Mouse (Mus musculus): ENCODE measurements around the gene Mecom. TPM values are rescaled to one million over a fixed set of nuclear protein-coding genes. Genes with fewer than 3 reads are reported as not detected.
A peak's percentile ranks its signal among the peaks of the same experiment; 100 is the strongest.

Mecom gene
- polyA plus RNA-seq, 1 experiment from 2014 or later, result 6.9 TPM

GRCm38 (mm10) chr3:30010889-30011288, 536.9 kb downstream of the Mecom start:
- Histone ChIP-seq H3K36me3 (no peaks in the 10 kb centered on the region), H3K4me1 (replicated peaks) (peaks cover 16% of the 10 kb centered on the region), H3K9ac (no peak overlapping the region), H3K27ac (replicated peaks) (no peak overlapping the region), H3K9me3 (no peaks in the 10 kb centered on the region), H3K4me2 (0 out of 2 replicates have a peak overlapping the region, but pooled peaks have one; percentile 81), H3K4me3 (0 out of 2 replicates have a peak overlapping the region, but pooled peaks have one; percentile 44), H3K27me3 (peaks cover 20% of the 10 kb centered on the region)
- 32% methylated on average over 6 of the region's 6 CpGs for whole genome bisulfite sequencing
- no peak for ATAC-seq (ENCODE audit: low FRiP score, low read depth)

- H3K9ac ChIP-seq, result no peak overlapping the region
- H3K27ac ChIP-seq (replicated peaks), result no peak overlapping the region
- H3K36me3 ChIP-seq, result no peaks in the 10 kb centered on the region
- ATAC-seq (ENCODE audit: low FRiP score, low read depth), result no peak
- H3K27me3 ChIP-seq, result peaks cover 18% of the 10 kb centered on the region
- H3K4me1 ChIP-seq (replicated peaks), result peaks cover 12% of the 10 kb centered on the region
- no peak overlapping the region for H3K4me2 ChIP-seq
- no peak overlapping the region for H3K4me3 ChIP-seq
- H3K9me3 ChIP-seq, result no peaks in the 10 kb centered on the region
- WGBS, result 71% methylated on average over 5 of the region's 5 CpGs
These were observed 538.2 kb downstream of the Mecom start for GRCm38 (mm10) chr3:30009596-30009995.

- WGBS, result 16% methylated on average over 8 of the region's 8 CpGs
- Histone ChIP-seq H3K4me1 (replicated peaks) (no peaks in the 10 kb centered on the region), H3K9ac (no peak overlapping the region), H3K4me3 (no peak overlapping the region), H3K4me2 (0 out of 2 replicates have a peak overlapping the region, but pooled peaks have one; percentile 15), H3K27ac (replicated peaks) (no peak overlapping the region), H3K36me3 (no peaks in the 10 kb centered on the region), H3K27me3 (peaks cover 6% of the 10 kb centered on the region), H3K9me3 (no peaks in the 10 kb centered on the region)
- ATAC-seq (ENCODE audit: low FRiP score, low read depth), result no peak
These were observed 542.9 kb downstream of the Mecom start for GRCm38 (mm10) chr3:30004888-30005405.

GRCm38 (mm10) chr3:30000260-30000659, 547.5 kb downstream of the Mecom start:
- Histone ChIP-seq H3K36me3 (no peaks in the 10 kb centered on the region), H3K4me3 (no peak overlapping the region), H3K9me3 (no peaks in the 10 kb centered on the region), H3K27me3 (no peaks in the 10 kb centered on the region), H3K4me1 (replicated peaks) (no peaks in the 10 kb centered on the region), H3K4me2 (no peak overlapping the region), H3K27ac (replicated peaks) (no peak overlapping the region), H3K9ac (no peak overlapping the region)
- WGBS, result 79% methylated on average over 7 of the region's 7 CpGs
- ATAC-seq (ENCODE audit: low FRiP score, low read depth), result no peak

GRCm38 (mm10) chr3:29999035-29999434, 548.8 kb downstream of the Mecom start:
- Histone ChIP-seq H3K4me2 (no peak overlapping the region), H3K9ac (no peak overlapping the region), H3K27me3 (no peaks in the 10 kb centered on the region), H3K9me3 (no peaks in the 10 kb centered on the region), H3K36me3 (no peaks in the 10 kb centered on the region), H3K27ac (replicated peaks) (no peak overlapping the region), H3K4me1 (replicated peaks) (no peaks in the 10 kb centered on the region), H3K4me3 (no peak overlapping the region)
- no peak for ATAC-seq (ENCODE audit: low FRiP score, low read depth)
- WGBS, result 44% methylated on average over 1 of the region's 1 CpGs

- Histone ChIP-seq H3K9ac (no peak overlapping the region), H3K4me2 (no peak overlapping the region), H3K4me1 (replicated peaks) (no peaks in the 10 kb centered on the region), H3K27me3 (no peaks in the 10 kb centered on the region), H3K27ac (replicated peaks) (no peak overlapping the region), H3K4me3 (no peak overlapping the region), H3K9me3 (no peaks in the 10 kb centered on the region), H3K36me3 (no peaks in the 10 kb centered on the region)
- ATAC-seq (ENCODE audit: low FRiP score, low read depth), result no peak
- 83% methylated on average over 7 of the region's 7 CpGs for WGBS
These were observed 550.7 kb downstream of the Mecom start for GRCm38 (mm10) chr3:29997068-29997467.

GRCm38 (mm10) chr3:29993346-29993745, 554.5 kb downstream of the Mecom start:
- Histone ChIP-seq H3K36me3 (no peaks in the 10 kb centered on the region), H3K27me3 (no peaks in the 10 kb centered on the region), H3K27ac (replicated peaks) (no peak overlapping the region), H3K9me3 (no peaks in the 10 kb centered on the region), H3K9ac (no peak overlapping the region), H3K4me3 (no peak overlapping the region), H3K4me1 (replicated peaks) (no peaks in the 10 kb centered on the region), H3K4me2 (no peak overlapping the region)
- 69% methylated on average over 10 of the region's 10 CpGs for WGBS
- ATAC-seq (ENCODE audit: low FRiP score, low read depth), result no peak

GRCm38 (mm10) chr3:29991523-29991922, 556.3 kb downstream of the Mecom start:
- no peak overlapping the region for H3K4me3 ChIP-seq
- no peaks in the 10 kb centered on the region for H3K4me1 ChIP-seq (replicated peaks)
- H3K9ac ChIP-seq, result no peak overlapping the region
- WGBS, result 89% methylated on average over 1 of the region's 1 CpGs
- no peaks in the 10 kb centered on the region for H3K9me3 ChIP-seq
- H3K36me3 ChIP-seq, result no peaks in the 10 kb centered on the region
- H3K27me3 ChIP-seq, result no peaks in the 10 kb centered on the region
- ATAC-seq (ENCODE audit: low FRiP score, low read depth), result no peak
- H3K4me2 ChIP-seq, result no peak overlapping the region
- H3K27ac ChIP-seq (replicated peaks), result no peak overlapping the region

- Histone ChIP-seq H3K4me1 (replicated peaks) (no peaks in the 10 kb centered on the region), H3K27ac (replicated peaks) (no peak overlapping the region), H3K4me2 (no peak overlapping the region), H3K36me3 (no peaks in the 10 kb centered on the region), H3K4me3 (no peak overlapping the region), H3K9ac (no peak overlapping the region), H3K27me3 (no peaks in the 10 kb centered on the region), H3K9me3 (no peaks in the 10 kb centered on the region)
- 93% methylated on average over 3 of the region's 3 CpGs for WGBS
- no peak for ATAC-seq (ENCODE audit: low FRiP score, low read depth)
These were observed 563.4 kb downstream of the Mecom start for GRCm38 (mm10) chr3:29984431-29984830.

GRCm38 (mm10) chr3:29981259-29981910, 566.4 kb downstream of the Mecom start:
- Histone ChIP-seq H3K4me3 (no peak overlapping the region), H3K27ac (replicated peaks) (no peak overlapping the region), H3K27me3 (no peaks in the 10 kb centered on the region), H3K9me3 (no peaks in the 10 kb centered on the region), H3K36me3 (no peaks in the 10 kb centered on the region), H3K9ac (no peak overlapping the region), H3K4me1 (replicated peaks) (no peaks in the 10 kb centered on the region), H3K4me2 (no peak overlapping the region)
- 72% methylated on average over 7 of the region's 7 CpGs for WGBS
- ATAC-seq (ENCODE audit: low FRiP score, low read depth), result no peak

- H3K36me3 ChIP-seq, result no peaks in the 10 kb centered on the region
- no peak overlapping the region for H3K4me3 ChIP-seq
- H3K27me3 ChIP-seq, result no peaks in the 10 kb centered on the region
- no peak overlapping the region for H3K9ac ChIP-seq
- ATAC-seq (ENCODE audit: low FRiP score, low read depth), result no peak
- no peaks in the 10 kb centered on the region for H3K9me3 ChIP-seq
- H3K4me2 ChIP-seq, result no peak overlapping the region
- H3K27ac ChIP-seq (replicated peaks), result no peak overlapping the region
- 95% methylated on average over 9 of the region's 9 CpGs for WGBS
- H3K4me1 ChIP-seq (replicated peaks), result no peaks in the 10 kb centered on the region
These were observed 567.3 kb downstream of the Mecom start for GRCm38 (mm10) chr3:29980531-29980930.

GRCm38 (mm10) chr3:29976580-29976979, 571.2 kb downstream of the Mecom start:
- H3K4me3 ChIP-seq, result no peak overlapping the region
- H3K27ac ChIP-seq (replicated peaks), result no peak overlapping the region
- no peaks in the 10 kb centered on the region for H3K27me3 ChIP-seq
- no peaks in the 10 kb centered on the region for H3K4me1 ChIP-seq (replicated peaks)
- no peak overlapping the region for H3K4me2 ChIP-seq
- 70% methylated on average over 4 of the region's 4 CpGs for WGBS
- ATAC-seq (ENCODE audit: low FRiP score, low read depth), result no peak
- no peaks in the 10 kb centered on the region for H3K9me3 ChIP-seq
- no peak overlapping the region for H3K9ac ChIP-seq
- H3K36me3 ChIP-seq, result no peaks in the 10 kb centered on the region

Measured in hindbrain, embryonic 15.5 days (tissue).